Mouse (Mus musculus): ENCODE measurements around the gene Hmga2.

The Hmga2 gene

DNA sequence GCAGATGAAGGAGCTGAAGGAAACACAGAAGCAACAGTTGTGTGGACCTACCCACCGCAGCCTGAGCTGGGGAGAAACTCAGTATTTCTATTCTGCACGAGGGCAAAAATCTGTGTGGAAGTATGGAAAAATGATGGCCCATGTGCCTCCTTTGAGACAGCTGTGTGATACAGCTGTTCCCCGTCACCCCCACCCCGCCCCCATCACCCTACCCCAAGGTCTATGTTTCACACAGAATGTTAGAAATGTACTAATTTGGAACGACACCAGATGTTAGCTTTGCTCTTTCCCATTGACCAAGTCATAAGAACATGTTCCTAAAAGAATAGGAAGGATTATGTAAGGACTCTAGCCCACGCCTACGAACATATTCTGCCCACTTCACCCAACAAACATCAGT is 53.0 kb downstream of the Hmga2 start:
- DNase-seq (ENCODE audit: low read depth): no peak

DNA sequence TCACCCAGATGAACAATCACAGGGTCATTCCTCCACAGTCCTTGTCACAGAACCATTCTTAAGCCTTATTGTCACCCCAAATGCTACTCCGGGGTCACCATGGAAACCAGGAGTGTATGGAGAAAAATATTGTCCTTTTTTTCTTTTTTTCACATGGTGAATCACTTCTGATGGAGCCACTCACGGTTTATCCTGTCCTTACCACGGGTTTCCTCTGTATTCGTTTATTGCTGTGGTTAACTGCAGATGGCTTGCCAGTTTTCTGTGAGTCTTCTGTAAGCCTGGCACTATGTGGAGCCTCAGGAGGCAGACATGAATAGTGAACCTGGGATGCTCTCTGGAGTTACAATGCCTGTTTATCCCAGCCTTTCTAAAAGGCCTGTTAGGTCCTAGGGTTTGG is 53.4 kb downstream of the Hmga2 start:
- no peak for DNase-seq (ENCODE audit: low read depth)

DNA sequence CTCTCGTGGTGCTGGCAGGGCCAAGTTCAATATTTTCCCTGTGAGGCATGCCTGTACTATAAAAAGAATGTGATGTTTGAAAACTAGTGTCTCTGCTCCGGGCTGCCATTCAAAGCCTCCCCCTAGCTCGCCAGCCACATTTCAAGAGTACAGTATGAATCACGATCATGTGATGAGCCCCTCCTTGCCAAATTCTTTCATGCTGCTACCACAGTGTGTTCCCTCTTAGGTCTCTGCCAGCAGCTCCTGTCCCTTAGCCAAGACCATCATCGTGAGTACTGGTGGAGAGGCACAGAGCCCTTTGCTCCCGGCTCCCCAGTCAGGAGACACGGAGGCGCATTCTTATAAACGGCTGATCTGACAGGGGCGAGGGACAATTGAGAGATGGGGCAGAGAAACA is 54.2 kb downstream of the Hmga2 start:
- DNase-seq (ENCODE audit: low read depth): no peak

DNA sequence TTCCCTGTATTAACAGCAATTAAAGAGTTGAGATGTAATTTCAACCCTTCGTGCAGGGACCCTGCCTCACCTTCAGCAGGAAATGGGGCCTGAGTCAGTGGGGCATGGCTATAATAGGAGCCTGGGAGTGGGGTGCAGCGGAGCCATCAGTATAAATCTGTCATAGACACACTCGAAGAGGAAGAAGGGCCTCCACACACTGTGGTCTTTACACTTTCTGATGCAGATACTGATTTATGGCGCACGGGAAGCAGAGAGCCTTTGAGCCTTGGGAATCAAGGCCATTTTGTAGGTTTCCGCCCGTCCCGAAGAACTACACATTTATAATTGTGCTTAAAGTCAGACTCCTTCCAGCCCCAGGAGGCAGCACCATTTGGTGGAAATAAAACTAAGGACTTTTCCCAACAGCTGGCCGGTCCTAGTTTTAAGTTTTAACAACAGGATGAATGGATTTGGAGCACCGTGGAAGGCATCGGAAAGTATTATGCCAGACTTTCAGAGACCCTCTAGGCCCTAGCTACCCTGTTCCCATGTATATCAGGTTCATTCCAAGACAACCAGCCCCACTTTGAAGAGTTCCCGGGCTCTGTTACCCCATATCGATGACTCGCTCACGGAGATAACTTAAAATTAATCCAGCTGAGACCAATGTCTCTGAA is 55.2 kb downstream of the Hmga2 start:
- no peak for DNase-seq (ENCODE audit: low read depth)

DNA sequence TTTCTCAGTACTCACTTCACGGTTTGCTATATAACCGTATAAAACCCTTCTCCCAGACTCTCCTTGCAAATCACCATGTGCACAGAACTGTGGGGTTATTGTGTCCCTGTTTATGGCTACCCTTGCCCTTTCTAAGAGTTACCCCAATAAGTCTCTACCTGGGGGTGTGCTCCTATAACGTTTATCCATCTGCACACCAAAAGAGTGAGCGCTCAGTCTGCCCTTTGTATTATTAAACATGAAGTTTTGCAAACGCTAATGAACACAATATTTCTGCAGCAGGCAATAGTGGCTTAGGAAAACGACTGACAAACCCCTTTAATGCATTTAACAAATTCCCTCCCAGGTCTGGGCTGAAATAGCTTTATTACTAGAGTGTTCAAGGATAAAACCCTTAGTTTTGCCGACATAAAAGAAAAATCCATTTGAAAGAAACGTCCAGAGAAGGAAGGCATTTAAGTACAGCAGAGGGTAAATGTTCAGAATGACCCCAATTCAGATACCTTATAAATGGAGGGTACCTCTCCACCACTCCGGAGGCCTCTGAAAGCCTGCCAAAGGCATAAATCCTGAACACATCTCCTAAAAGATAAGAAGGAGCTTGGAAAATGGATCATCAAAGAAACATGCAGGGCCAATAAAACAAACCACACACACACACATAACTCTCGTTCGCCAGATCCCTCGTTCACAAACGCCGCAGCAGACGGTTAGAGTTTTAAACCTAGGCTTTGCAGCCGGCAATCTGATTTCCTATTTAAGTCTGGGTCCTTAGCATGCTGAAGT is 57.3 kb downstream of the Hmga2 start:
- DNase-seq (ENCODE audit: low read depth): no peak

DNA sequence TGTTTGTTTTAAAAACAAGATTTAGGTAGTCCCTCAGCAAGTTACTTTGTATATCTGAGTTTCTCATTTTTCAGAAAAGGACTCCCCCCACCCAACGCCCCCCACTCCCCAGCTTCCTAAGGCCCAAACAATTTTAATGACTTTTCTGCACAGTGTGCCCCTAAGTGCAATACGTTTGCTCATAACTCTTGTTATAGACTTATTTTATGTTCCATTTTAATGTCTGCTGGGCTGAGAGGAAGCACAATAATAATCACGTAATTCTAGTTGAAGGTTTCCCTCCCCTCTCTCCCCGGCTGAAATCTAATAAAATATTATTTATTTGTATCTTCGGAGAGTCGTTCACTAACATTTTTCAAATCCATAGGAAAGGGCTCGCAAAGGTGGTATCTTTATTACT is 58.1 kb downstream of the Hmga2 start:
- DNase-seq (ENCODE audit: low read depth): no peak

DNA sequence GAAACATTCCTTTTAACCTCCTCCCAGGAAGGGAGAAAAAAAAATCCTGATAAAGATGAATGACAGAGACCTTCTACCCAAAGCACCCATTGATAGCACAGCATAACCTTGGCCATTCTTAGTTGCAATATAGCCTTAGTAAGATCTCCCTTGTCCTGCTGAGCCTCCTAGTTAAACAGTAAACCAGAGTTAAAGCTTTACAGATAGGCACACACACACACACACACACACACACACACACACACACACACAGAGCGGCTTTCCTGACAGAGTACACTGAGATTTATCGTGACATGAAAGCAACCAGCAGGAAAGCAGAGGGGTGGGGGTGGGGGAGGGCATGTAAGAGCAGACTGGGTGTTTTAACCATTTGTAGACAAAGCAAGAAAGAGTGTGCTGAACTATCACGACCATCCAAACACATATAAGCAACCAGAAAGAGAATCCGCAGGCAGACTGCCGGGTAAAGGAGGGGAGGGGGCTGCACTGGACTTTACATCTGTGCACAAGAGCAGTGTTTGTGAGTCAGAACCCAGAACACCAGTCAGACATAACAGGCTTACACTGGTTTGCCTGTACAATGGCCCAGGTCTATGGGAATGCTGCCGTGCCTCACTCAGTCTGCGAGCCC is 58.7 kb downstream of the Hmga2 start:
- no peak for DNase-seq (ENCODE audit: low read depth)

DNA sequence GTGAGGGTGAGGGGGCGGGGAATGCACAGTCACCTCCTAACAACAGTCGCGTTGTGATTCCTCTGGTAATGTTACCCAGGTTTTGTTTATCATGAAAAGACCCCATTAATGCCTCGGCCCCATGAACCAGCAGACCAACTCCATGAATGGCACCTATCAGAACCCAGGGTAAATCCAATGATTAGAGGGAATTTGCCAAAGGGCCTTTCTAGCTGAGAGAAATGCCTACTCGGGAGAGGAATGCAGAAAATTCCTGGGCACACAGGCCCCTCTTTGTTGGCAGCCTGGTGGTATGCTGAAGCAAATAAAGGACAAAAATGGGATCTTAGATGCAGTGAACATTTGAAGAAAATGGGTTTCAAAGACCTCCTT is 59.2 kb downstream of the Hmga2 start:
- DNase-seq (ENCODE audit: low read depth): no peak

DNA sequence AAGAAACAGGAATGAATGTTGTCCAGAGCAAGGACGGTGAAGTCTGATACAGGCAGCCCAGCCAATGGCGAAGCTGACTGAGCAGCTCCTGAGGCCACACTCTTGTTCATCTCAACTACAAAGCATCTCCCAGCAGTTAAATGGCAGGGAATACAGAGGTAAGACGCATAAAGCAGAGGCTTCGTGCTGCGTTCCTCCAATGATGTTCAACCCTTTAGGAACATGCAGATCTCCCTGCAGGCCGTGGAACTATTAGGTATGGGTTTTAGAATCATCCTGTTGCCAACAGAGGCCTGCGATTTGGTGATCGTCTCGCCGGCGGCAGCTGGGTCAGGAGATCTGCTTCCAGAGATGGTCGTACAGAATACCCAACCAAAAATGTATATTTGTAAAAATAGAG is 59.6 kb downstream of the Hmga2 start:
- no peak for DNase-seq (ENCODE audit: low read depth)

DNA sequence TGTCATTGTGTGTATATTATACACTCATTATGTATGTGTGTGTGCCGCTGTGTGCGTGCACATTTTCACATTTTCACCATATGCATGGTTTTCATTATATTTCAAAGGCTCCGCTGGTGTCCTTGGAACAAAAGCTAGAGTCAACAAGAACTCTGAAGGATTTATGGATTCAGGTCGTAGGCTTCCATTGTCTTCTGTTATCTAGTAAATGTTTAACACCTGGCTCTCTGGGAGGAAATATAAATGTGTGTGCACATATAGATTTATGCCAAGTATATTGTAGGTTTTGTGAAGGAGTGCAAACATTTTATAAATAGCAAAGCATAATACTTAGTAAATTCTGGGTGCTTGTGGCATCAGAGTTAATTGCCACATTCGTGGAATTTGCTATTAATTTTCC is 64.1 kb downstream of the Hmga2 start:
- no peak for DNase-seq (ENCODE audit: low read depth)

DNA sequence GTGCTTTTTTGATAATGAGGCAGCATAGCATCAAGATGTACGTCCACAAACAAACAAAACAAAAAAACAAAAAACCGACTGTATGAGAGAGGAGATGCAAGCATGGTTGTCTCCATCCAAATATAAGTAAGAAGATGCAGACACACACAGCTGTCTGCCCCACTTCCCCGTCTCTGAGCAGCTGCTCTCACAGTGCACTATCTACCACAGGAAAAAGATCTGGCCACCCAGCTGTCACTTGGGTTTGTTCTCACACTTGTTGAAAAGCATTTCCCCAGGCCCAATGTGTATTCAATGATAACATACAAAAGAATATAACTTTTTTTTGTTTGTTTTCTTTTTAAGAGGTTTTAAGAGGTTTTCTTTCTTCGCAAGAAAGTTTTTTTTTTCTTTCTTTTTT is 65.3 kb downstream of the Hmga2 start:
- DNase-seq (ENCODE audit: low read depth): no peak

DNA sequence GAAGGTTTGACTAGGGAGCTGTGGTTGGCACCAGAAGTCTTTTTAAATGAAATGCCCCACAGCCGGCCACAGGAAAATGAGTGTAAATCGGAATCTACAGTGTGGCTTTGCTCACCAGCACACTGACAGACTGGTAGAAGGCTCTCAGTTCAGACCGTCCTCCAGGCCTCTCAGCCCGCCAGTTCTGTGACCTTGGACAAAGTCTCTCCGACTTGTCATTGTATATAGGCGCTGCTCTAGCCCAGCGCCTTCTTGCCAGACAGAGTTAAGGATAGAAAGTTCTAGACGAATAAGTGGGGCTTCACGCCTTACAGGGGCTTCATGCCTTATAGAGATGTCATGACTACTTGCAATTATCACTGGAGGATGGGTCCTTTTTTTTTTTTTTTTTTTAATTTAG is 67.1 kb downstream of the Hmga2 start:
- DNase-seq (ENCODE audit: low read depth): no peak

DNA sequence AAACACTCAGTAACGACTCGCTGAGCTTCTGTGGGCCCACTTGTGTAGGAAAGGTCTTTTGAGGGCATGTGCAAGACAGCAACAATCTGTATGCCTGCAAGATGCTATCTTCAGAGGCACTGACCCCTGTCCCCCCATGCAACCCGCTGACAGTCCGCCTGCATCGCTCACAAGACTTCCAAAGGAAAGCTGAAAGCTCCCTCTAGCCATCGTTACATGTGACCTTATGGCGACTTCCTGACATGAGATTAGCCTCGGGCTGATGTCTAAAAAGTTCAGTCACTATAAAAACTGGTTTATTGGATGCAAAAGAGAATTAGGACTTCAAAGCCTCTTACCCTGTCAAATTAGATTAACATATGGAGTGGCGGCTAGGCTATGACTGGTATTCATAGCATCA is 69.0 kb downstream of the Hmga2 start:
- no peak for DNase-seq (ENCODE audit: low read depth)

DNA sequence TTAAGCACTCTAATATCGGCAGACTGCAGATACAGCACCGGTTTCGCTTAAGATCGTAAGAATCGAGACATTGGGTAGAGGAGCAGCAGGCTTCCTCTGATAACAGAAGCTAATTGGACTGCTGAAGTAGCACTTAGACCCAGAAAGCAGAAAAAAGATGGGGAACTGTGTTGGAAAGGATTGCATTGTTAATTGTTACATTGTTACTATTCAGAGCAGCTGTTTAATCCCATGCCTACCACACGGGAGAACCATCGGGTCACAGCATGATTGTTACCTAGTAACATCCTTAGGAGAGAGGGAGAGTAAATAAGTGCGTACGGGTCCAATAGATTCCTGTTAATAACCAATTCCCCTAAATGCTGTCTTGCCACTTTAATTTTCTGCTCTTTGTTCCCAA is 70.2 kb downstream of the Hmga2 start:
- no peak for DNase-seq (ENCODE audit: low read depth)

DNA sequence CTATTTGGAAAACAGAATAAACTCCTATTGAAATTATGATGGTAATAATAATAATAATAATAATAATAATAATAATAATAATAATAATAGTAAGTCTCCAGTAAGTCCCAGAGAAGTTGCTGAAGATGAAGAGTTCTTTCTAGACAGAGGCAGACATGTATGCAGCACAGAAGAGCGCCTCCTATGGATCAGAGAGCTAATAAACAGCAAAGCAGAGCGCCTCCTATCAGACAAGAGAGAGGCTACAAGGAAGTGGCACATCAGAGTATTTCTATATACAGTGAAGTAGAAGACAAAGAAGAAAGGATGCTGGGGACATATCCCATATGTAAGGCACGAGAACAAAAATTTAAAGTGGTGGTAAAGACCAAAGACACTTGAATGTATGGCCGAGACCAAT is 70.9 kb downstream of the Hmga2 start:
- no peak for DNase-seq (ENCODE audit: low read depth)

DNA sequence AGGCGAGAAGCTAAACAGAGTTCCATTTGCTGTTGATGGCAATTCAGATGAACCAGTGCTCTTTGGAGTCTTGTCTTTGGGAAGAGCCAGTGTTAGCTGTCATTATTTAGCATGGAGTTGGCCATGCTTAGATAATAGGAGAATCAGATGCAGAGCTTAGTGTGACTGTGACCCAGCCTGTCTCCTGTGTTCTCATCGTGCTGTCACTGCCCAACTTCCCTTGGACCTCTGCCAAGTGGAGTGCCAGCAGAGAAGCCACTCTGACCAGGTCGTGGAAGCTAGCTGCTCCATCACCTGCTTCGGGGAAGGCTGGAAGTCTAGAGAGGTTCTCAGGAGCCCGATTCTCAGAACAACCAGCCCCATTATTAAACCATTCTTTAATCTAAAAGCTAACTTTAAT is 73.3 kb downstream of the Hmga2 start:
- no peak for DNase-seq (ENCODE audit: low read depth)

DNA sequence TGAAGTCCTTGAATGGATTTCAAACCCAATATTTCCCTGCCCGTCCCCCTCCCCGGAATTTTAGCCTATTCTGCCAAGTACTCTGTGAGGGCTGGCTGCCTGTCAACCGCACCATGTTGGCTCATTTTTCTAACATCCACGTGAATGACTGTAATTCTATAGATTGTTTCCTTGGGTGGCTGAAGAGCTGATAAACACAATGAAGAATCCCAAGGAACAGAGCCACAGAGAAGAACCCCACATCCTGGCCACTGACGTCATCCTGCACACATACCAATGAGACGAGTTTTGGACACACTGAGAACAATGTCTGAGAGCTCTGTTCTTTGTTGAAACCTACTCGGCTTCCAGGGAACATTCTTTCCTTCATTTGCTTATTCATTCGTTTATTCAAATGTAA is 74.5 kb downstream of the Hmga2 start:
- no peak for DNase-seq (ENCODE audit: low read depth)

DNA sequence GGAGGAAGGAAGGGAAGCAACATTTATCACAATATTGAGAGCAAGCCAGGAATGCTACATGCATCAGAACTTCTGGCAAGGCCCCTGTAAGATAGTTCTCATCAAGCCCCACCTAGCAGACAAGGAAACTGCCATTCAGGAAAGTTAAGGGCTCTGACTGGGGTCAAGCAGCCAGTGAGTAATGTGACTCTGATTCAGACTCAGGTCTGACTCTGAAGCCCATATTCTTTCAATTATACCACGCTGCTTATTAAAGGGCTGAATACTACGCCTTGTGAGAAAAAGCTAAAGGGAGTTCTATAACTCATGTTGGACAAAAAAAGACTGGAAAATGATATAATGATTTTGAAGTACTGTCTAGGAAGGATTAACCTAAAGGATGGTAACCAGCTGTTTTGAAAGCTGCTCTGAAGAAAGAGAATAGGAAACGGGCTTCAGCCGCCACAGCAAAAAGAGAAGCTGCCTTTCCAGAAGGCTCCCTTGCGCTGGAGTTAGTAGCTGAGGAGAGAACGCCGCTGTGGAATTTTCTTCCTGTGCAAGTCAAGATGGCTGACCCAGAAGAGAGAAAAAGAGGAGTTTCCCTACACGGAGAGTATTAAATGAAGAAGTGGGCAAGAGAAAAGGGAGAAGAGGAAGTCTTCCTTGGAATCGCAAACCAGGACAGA is 76.3 kb downstream of the Hmga2 start:
- DNase-seq (ENCODE audit: low read depth): no peak

DNA sequence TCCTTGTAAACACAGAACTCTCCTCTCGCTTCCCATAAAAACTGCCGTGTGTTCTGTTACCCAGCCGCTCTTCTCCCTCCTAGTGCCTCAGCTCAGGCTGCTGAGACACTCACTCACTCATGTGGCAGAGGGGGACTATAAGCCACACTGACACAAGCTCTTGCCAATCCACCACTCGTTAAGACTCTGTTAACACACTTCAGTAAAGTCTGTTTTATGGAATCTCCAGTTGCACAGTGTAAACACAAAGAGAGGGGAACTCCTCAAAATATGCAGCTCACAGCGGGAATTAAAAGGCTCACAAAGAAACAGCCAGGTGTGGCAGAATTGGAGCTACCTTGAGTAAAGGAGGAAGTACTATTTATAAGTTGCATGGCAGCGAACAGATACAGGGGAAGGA is 77.5 kb downstream of the Hmga2 start:
- DNase-seq (ENCODE audit: low read depth): no peak

DNA sequence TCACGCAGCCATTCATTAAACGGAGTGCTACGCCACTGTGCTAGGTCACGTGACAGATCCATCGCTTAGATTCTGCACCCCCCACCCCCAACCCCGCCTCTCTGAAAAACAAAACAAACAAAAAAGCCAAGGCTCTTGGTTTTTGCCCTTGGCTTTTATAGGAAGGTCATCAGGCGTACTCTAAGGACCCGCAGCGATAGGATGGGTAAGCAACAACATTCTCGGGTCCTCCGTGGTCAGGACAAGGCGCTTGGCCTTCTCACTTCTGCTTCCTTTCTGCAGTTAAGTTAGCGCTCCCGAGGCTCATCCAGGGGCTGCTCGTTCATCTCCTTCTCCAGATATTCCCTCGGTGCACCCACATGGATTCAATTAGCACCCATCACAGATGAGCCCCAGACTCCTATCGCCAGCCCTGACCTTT is 79.0 kb downstream of the Hmga2 start:
- no peak for DNase-seq (ENCODE audit: low read depth)

DNA sequence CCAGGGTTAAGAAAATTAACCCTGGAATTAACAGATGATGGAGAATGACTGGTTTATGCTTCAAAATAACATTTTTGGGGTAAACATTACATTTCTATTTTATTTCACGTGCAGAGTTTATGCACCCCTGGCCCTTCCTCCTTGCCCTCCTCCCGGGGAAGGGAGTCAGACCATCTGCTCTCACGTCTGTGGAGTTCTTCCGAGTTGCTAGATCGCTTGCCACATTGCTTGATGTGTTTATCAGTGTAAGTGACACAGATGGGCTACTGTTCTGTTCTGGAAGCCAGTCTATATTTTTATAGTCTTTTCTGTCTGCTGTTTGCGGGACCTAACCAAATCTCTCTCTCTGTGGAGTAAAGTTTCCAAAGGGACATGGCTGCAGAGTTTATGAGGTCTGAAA is 80.7 kb downstream of the Hmga2 start:
- no peak for DNase-seq (ENCODE audit: low read depth)

DNA sequence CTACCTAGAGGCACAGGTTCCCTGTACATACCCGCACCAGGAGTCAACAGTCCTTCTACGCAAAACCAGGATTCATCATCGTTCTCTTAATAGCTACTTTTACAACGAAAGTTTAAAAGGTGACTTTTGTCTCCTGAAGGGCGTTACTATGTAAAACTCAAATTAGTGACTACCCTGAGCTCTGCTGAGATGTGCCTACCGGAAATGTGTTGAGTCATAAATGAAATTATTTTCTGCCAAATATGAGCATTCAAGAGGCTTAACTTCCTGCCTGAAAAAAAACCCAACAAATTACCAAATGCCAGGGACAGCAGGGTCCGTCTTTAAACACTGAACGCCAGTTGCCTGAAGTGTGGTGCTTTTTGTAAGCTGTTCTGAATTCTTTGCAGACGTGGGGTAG is 81.5 kb downstream of the Hmga2 start:
- DNase-seq (ENCODE audit: low read depth): no peak

Data from naive thymus-derived CD4-positive, alpha-beta T cell, adult 2 months (primary cell).